Mouse (Mus musculus) Patski (cell line): ENCODE data around the gene Zfp598. TPM values are rescaled to one million over a fixed set of nuclear protein-coding genes. Genes with fewer than 3 reads are reported as not detected.

Source experiments
- ATAC-seq: fragments of 100-300 bp; one replicate; pipeline ENCODE4 v1.8.0; 2021
- CTCF ChIA-PET: fragments of 350-600 bp; sonication (Branson Sonifier 250); formaldehyde crosslinking; loops from one replicate; lab custom pipeline; 2022; ENCODE audit warnings: inconsistent platforms; lab: Charles Lee
- POLR2A ChIA-PET: fragments of 350-600 bp; sonication (Branson Sonifier 250); formaldehyde crosslinking; loops from one replicate; lab custom pipeline; 2022; ENCODE audit warnings: antibody characterized with exemption, inconsistent platforms; lab: Charles Lee
- DNase-seq: peaks from one replicate; pipeline ENCODE4 v3.0.0-alpha.2; 2011; ENCODE audit warnings: low read depth, low spot score
- H3K27me3 ChIP-seq: fragments of 371-371 bp; one replicate; pipeline ENCODE4 v1.5.1; 2021
- CTCF ChIP-seq: fragments of 100-300 bp; IDR thresholded peaks from one replicate; pipeline ENCODE4 v1.5.1; 2021
- in situ Hi-C: fragments of 300-500 bp; cut with MboI; formaldehyde crosslinking; loops from 3 replicates; pipeline ENCODE4 v1.11.1; 2018; ENCODE audit warnings: low pct_unique_long_range_greater_than_20kb, mixed read lengths
- polyA plus RNA-seq: library from polyadenylated mRNA; unstranded; gene quantifications from one replicate; pipeline ENCODE4 v1.2.3, GENCODE M21; 2021

Zfp598 gene
- polyA plus RNA-seq, 1 experiment from 2014 or later: 48.0 TPM

GRCm38 (mm10) chr17:24696011-24696697, 26.7 kb downstream of the Zfp598 start, which contains the start of the genes Gfer and Noxo1:
TSS of gene Gfer (minus strand) at chr17:24696156.
TSS of gene Noxo1 (plus strand) at chr17:24696234.
- no peak for DNase-seq
- no peaks in the 10 kb centered on the region for H3K27me3 ChIP-seq
- in situ Hi-C loops: no loop called here
- TF ChIP-seq CTCF: no peak
- peak; percentile 79 for ATAC-seq
- CTCF ChIA-PET: no interaction called here
- POLR2A ChIA-PET: interaction anchor here (2.2 kb wide), 1 partner anchor 11 kb away, joined by 11 read pairs; the partner anchor contains the start of gene Tbl3

GRCm38 (mm10) chr17:24697985-24698384, 28.5 kb downstream of the Zfp598 start:
- in situ Hi-C loops: no loop called here
- ATAC-seq (no peak), DNase-seq (no peak)
- ChIA-PET CTCF (interaction anchor here (1.4 kb wide), 1 partner anchor 67 kb away, joined by 3 read pairs; no protein-coding TSS in a partner anchor), POLR2A (interaction anchor here (2.2 kb wide), 1 partner anchor 9 kb away, joined by 11 read pairs; the partner anchor contains the start of gene Tbl3)
- TF ChIP-seq CTCF: no peak
- no peaks in the 10 kb centered on the region for H3K27me3 ChIP-seq

GRCm38 (mm10) chr17:24698715-24699114, 29.2 kb downstream of the Zfp598 start:
- no peaks in the 10 kb centered on the region for H3K27me3 ChIP-seq
- DNase-seq (no peak), ATAC-seq (no peak)
- in situ Hi-C loops: no loop called here
- TF ChIP-seq CTCF: no peak
- CTCF ChIA-PET: no interaction called here
- POLR2A ChIA-PET: interaction anchor here (2.2 kb wide), 1 partner anchor 8 kb away, joined by 11 read pairs; the partner anchor contains the start of gene Tbl3

GRCm38 (mm10) chr17:24699473-24699872, 30.0 kb downstream of the Zfp598 start:
- CTCF ChIA-PET: no interaction called here
- DNase-seq: no peak
- no peak for TF ChIP-seq CTCF
- in situ Hi-C loops: no loop called here
- H3K27me3 ChIP-seq: no peaks in the 10 kb centered on the region
- ATAC-seq: no peak
- POLR2A ChIA-PET: no interaction called here

GRCm38 (mm10) chr17:24701251-24701650, 31.8 kb downstream of the Zfp598 start:
- POLR2A ChIA-PET: interaction anchor here (1.4 kb wide), 1 partner anchor 21 kb away, joined by 4 read pairs; no protein-coding TSS in a partner anchor
- CTCF ChIA-PET: no interaction called here

GRCm38 (mm10) chr17:24705821-24706220, 36.3 kb downstream of the Zfp598 start:
- H3K27me3 ChIP-seq: no peaks in the 10 kb centered on the region
- TF ChIP-seq CTCF: no peak
- ChIA-PET POLR2A (interaction anchor here (2.3 kb wide), 1 partner anchor 8 kb away, joined by 11 read pairs; no protein-coding TSS in a partner anchor), CTCF (interaction anchor here (1.0 to 2.1 kb wide), 2 partner anchors 15 to 34 kb away, joined by 3 to 4 read pairs; no protein-coding TSS in a partner anchor)
- DNase-seq: no peak
- in situ Hi-C loops: no loop called here
- no peak for ATAC-seq

More at GRCm38 (mm10) chr17:24701251-24701650, 31.8 kb downstream of the Zfp598 start:
- no peak for TF ChIP-seq CTCF
- no peaks in the 10 kb centered on the region for H3K27me3 ChIP-seq
- no peak for ATAC-seq
- no peak for DNase-seq
- in situ Hi-C loops: no loop called here

GRCm38 (mm10) chr17:24706982-24707800, 37.7 kb downstream of the Zfp598 start, which contains the start of gene Tbl3:
TSS of gene Tbl3 (minus strand) at chr17:24707660.
- POLR2A ChIA-PET: interaction anchor here (0.5 to 2.3 kb wide), 5 partner anchors 10 to 37 kb away, joined by 3 to 11 read pairs (median 3); partner anchors contain the start of gene Zfp598

GRCm38 (mm10) chr17:24707801-24708425, 38.4 kb downstream of the Zfp598 start:
- no peak for TF ChIP-seq CTCF
- DNase-seq (no peak), ATAC-seq (no peak)
- POLR2A ChIA-PET: interaction anchor here (0.9 to 2.3 kb wide), 3 partner anchors 10 to 38 kb away, joined by 3 to 11 read pairs (median 4); partner anchors contain the start of gene Zfp598
- in situ Hi-C loops: no loop called here
- CTCF ChIA-PET: interaction anchor here (1.0 to 1.4 kb wide), 2 partner anchors 17 to 79 kb away, joined by 3 read pairs; no protein-coding TSS in a partner anchor
- no peaks in the 10 kb centered on the region for H3K27me3 ChIP-seq

More at GRCm38 (mm10) chr17:24706982-24707800, 37.7 kb downstream of the Zfp598 start, which contains the start of gene Tbl3:
- ATAC-seq (peak; percentile 42), DNase-seq (peak; percentile 71)
- TF ChIP-seq CTCF: no peak
- in situ Hi-C loops: no loop called here
- CTCF ChIA-PET: interaction anchor here (1.0 to 2.1 kb wide), 2 partner anchors 36 to 79 kb away, joined by 3 to 4 read pairs; no protein-coding TSS in a partner anchor
- H3K27me3 ChIP-seq: no peaks in the 10 kb centered on the region

- ATAC-seq (no peak), DNase-seq (no peak)
- ChIA-PET CTCF (interaction anchor here (1.4 kb wide), 1 partner anchor 18 kb away, joined by 3 read pairs; no protein-coding TSS in a partner anchor), POLR2A (no interaction called here)
- in situ Hi-C loops: no loop called here
- no peak for TF ChIP-seq CTCF
- H3K27me3 ChIP-seq: no peaks in the 10 kb centered on the region
These were observed 39.2 kb downstream of the Zfp598 start for GRCm38 (mm10) chr17:24708646-24709045.
